Mouse (Mus musculus) heart, postnatal 14 days (tissue): ENCODE results near the gene Ntrk1. TPM values are rescaled to one million over a fixed set of nuclear protein-coding genes. Genes with fewer than 3 reads are reported as not detected.
A peak's percentile ranks its signal among the peaks of the same experiment; 100 is the strongest.

Source experiments
- DNase-seq, 2 experiments: peaks; one replicate each; pipeline ENCODE4 v3.0.0; 2021 to 2022
- intact Hi-C: fragments of 180-260 bp; cut with DNase I; formaldehyde crosslinking; loops from one replicate; pipeline ENCODE4 v1.15.1; 2025
- total RNA-seq, 2 experiments: library from RNA; stranded (reverse); gene quantifications; 2 replicates each; pipeline ENCODE4 v1.2.3; 2021

Gene Ntrk1
- total RNA-seq, 2 experiments from 2014 or later, result 0.29 to 0.31 TPM

DNA sequence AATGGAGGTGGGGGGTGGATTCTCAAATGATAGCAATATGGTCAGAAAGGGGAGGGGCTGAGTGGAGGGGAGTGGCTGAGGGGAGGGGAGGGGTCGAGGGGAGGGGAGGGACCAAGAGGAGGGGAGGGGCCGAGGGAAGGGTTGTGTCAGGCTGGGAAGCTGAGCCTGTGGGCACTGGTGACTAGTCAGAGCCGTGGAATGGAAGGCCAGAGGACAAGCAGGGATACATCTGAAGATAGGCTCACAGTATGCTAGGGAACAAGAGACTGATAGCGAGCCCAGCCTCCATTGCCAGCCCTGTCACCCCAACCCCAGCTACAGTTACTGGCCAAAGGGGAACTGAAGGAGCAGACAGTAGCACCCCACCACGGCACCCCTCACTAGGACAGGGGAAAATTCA lies 36.3 kb downstream of the Ntrk1 start:
- intact Hi-C loops, result loop anchor here (5.0 kb wide), 1 partner anchor 59 kb away; no protein-coding TSS in a partner anchor

DNA sequence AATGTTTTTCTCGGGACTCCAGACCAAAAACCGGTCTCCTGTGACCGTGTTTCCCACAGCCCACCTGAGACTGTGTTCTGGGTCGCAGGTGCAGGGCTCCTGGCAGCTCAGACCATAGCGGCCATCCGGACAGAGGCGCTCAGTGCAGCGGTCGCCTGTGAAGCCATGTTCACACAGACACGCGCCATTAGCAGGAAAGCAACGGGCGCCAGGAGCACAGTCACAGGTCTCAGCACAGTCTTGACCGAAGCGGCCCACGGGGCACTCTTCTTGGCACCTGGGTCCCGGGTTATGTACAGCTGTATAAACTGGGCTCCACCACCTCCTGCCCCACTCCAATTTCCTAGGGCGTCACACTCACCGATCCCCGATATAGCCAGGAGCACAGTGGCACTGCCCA lies 38.5 kb downstream of the Ntrk1 start:
- no peak for DNase-seq
- intact Hi-C loops, result loop anchor here (5.0 kb wide), 1 partner anchor 61 kb away; no protein-coding TSS in a partner anchor

More for the DNA sequence above, 36.3 kb downstream of the Ntrk1 start:
- no peak for DNase-seq

- intact Hi-C loops, result loop anchor here (2.0 to 5.0 kb wide), 2 partner anchors 15 to 61 kb away; no protein-coding TSS in a partner anchor
- DNase-seq, result peak; percentile 90 to 95
Observed at GRCm38 (mm10) chr3:87755964-87756363, 39.0 kb downstream of the Ntrk1 start.

DNA sequence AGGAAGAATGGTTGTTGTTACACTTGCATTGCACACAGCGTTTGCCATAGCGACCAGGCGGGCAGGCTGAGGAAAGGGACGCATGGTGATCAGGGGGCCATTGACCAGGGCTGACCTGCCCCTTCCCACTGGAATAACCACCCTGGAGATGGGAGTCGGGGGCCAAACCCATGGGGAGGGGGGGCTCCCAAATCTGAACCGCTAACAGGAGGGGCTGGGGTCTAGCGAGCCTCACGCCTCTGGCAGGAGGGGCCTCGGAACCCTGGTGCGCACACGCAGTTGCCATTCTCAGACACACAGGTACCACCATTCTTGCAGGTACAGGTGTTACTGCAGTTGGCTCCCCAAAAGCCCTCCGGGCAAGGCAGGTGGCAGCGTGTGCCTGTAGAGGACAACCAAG lies 41.1 kb downstream of the Ntrk1 start:
- no peak for DNase-seq
- intact Hi-C loops, result loop anchor here (2.0 kb wide), 1 partner anchor 17 kb away; no protein-coding TSS in a partner anchor

- no peak for DNase-seq
- intact Hi-C loops, result no loop called here
Observed at GRCm38 (mm10) chr3:87752567-87752966, 42.4 kb downstream of the Ntrk1 start.

DNA sequence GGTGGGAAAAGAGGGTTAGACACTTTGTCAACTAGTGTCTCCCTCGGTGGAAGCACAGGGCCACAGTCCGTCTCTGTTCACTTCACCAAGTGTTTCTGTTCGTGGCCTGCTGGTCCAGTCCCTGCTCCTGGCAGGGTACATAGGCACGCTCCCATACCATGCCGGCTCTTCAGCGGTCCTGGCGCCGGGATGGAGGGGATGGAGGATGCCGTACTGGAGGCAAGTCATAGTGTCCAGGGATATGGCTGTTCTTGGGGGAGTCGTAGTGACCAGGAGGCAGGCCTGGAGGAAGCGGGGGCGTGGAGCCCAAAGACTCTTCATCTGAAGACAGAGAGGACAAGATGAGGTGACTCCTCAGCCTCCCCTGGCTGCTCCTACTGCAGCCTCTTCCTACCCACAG lies 45.0 kb downstream of the Ntrk1 start:
- no peak for DNase-seq
- intact Hi-C loops, result no loop called here

GRCm38 (mm10) chr3:87749036-87749435 lies 45.9 kb downstream of the Ntrk1 start:
- DNase-seq, result peak; percentile 62 to 72
- intact Hi-C loops, result no loop called here

DNA sequence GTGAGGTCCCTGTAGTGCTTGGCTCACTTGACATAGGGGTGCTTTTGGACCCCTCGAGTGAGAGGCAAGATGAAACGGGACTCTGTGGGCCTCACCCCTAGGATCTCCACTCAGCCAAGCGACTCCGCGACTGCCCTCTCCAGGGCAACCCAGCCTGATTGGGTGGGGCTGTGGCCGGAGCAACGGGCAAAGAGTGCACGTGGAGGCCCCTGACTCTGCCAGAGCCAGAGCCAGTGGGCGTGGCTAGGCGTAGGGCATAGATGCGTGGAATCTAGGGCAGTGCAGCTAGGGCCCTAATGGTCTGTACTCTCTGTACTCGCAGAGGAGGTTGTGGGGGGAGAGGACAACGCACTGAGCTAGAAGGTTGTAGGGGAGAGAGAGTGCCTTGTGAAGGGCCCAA lies 46.5 kb downstream of the Ntrk1 start, which contains the start of gene Lrrc71:
Gene Lrrc71 (minus strand): TSS at position 195 of the 400 bp plus-strand sequence.
- DNase-seq, result no peak
- intact Hi-C loops, result no loop called here

DNA sequence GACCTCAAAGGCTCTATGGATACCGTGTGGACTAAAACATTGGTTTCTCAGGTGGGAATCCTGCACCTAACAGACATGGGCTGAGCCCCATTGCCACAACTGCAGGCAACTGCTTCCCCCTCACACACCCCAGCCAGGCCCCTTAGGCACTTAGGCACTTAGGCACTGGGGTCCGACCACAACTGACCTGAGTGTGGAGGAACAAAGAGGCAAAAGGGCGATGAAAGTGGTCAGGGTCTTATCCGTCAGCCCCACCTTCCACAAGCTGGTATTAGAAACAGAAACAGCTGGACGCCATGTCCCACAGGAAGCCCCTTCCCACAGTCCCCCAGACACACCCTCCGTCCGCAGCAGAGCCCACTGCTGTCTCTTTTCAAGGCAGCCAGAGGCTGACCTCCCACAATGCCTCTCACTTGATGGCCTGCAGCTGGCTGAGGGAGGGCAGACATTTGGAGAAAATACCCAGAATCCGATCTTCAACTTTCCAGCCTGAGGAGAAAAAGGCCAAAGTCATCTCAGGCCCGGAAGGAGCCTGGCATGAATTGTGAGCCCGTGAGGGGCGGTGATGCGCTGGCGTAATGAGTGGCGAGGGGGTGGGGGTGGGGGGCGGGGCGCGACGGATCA lies 49.8 kb downstream of the Ntrk1 start:
- intact Hi-C loops, result no loop called here
- no peak for DNase-seq

- no peak for DNase-seq
Observed at GRCm38 (mm10) chr3:87743927-87744326, 51.0 kb downstream of the Ntrk1 start.

DNA sequence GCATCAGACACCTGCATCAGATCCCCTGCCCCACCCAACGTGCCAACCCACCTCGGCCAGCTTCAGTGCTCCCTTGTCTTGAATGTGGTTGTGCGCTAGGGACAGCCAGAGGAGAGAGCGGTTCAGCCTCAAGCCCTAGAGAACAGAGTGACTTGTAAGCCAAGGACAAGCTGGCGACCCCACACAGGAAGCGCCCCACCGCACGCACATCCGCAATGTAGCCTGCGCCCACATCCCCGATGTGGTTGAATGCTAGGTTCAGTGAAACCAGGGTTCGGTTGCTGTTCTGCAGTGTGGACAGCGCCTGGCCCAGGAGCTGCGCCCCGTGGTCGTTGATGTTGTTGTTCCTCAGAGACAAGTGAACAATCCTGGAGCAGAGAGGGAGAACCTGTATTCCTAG lies 52.2 kb downstream of the Ntrk1 start:
- intact Hi-C loops, result no loop called here
- no peak for DNase-seq

More at GRCm38 (mm10) chr3:87743927-87744326, 51.0 kb downstream of the Ntrk1 start:
- intact Hi-C loops, result no loop called here

- intact Hi-C loops, result no loop called here
- no peak for DNase-seq
Observed at GRCm38 (mm10) chr3:87742013-87742412, 52.9 kb downstream of the Ntrk1 start.

DNA sequence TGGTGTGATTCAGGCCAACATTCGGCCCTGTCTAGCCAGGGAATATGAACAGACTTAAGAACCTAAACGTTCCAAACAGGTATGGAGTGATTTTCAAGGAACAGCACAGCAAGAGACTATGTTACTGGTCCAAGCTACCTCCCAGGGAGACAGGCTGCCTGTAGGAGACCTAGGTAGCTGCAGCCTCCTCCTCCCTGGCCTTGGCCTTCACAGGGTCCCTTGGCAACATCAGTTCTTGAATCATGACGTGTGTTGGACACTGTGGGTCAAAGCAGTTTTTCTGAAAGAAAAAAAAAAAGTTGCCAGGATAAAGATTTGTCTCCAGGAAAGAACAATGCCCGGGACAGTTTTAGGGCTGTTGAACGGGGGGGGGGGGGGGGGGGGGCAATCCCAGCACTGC lies 56.1 kb downstream of the Ntrk1 start:
- no peak for DNase-seq
- intact Hi-C loops, result no loop called here

GRCm38 (mm10) chr3:87735335-87735734 lies 59.6 kb downstream of the Ntrk1 start:
- intact Hi-C loops, result no loop called here
- no peak for DNase-seq

GRCm38 (mm10) chr3:87733984-87734761 lies 60.8 kb downstream of the Ntrk1 start:
- intact Hi-C loops, result no loop called here

DNA sequence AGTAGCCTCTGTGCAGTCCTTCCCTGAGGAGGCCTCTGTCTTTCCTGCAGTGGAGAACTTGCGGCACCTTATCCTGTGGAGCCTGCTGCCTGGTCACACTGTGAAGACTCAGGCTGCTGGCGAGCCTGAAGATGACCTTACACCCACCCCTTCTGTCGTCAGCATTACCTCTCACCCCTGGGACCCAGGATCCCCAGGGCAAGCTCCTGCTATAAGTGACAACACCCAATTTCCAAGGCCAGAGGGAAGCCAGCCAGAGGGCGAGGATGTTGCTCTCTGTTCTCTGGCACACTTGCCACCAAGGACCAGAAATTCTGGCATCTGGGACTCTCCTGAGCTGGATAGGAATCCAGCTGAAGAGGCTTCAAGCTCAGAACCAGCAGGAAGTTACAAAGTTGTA lies 61.9 kb downstream of the Ntrk1 start:
- intact Hi-C loops, result no loop called here
- no peak for DNase-seq

More at GRCm38 (mm10) chr3:87733984-87734761, 60.8 kb downstream of the Ntrk1 start:
- no peak for DNase-seq

GRCm38 (mm10) chr3:87728696-87729095 lies 66.3 kb downstream of the Ntrk1 start:
- intact Hi-C loops, result no loop called here

More at GRCm38 (mm10) chr3:87728696-87729095, 66.3 kb downstream of the Ntrk1 start:
- no peak for DNase-seq
